Mouse (Mus musculus) hindbrain, postnatal 0 days (tissue): ENCODE measurements around the gene Irf8. TPM values are rescaled to one million over a fixed set of nuclear protein-coding genes. Genes with fewer than 3 reads are reported as not detected.

Experiments
- ATAC-seq: fragments of 200-750 bp; cut with Nextera tagmentation; 2 replicates; pipeline ENCODE4 v1.8.0; 2017; ENCODE audit warnings: mild to moderate bottlenecking, moderate TSS enrichment, moderate library complexity
- DNase-seq: peaks from one replicate; pipeline ENCODE4 v3.0.0-alpha.2; 2015; ENCODE audit warnings: low spot score
- H3K27ac ChIP-seq: fragments of 300-500 bp; sonication (generic); 2 replicates; pipeline ENCODE4 v1.5.1; 2014; ENCODE audit warnings: mild to moderate bottlenecking
- H3K27me3 ChIP-seq: fragments of 300-500 bp; sonication (generic); 2 replicates; pipeline ENCODE4 v1.6.1; 2014; ENCODE audit warnings: low read length, mixed read lengths; ENCODE audit not compliant: insufficient read depth
- H3K36me3 ChIP-seq: fragments of 300-500 bp; sonication (generic); 2 replicates; pipeline ENCODE4 v1.6.1; 2014; ENCODE audit warnings: low read length, mixed read lengths; ENCODE audit not compliant: insufficient read depth
- H3K4me1 ChIP-seq: fragments of 300-500 bp; sonication (generic); 2 replicates; pipeline ENCODE4 v1.6.1; 2014; ENCODE audit warnings: antibody characterized with exemption, low read length, mixed read lengths; ENCODE audit not compliant: insufficient read depth
- H3K4me2 ChIP-seq: fragments of 300-500 bp; sonication (generic); 2 replicates; pipeline ENCODE4 v1.6.1; 2014; ENCODE audit warnings: low read depth, mild to moderate bottlenecking, low read length, moderate library complexity, mixed read lengths
- H3K4me3 ChIP-seq: fragments of 300-500 bp; sonication (generic); 2 replicates; pipeline ENCODE4 v1.5.1; 2014; ENCODE audit warnings: low read length
- H3K9ac ChIP-seq: fragments of 300-500 bp; sonication (generic); replicated peaks from 2 replicates; pipeline ENCODE4 v1.6.1; 2014; ENCODE audit warnings: mild to moderate bottlenecking, low read length, moderate library complexity, mixed read lengths
- H3K9me3 ChIP-seq: fragments of 300-500 bp; sonication (generic); 2 replicates; pipeline ENCODE4 v1.6.1; 2016; ENCODE audit warnings: low read length, mixed read lengths
- CTCF ChIP-seq: IDR thresholded peaks from 2 replicates; pipeline ENCODE4 v1.5.1; 2016; ENCODE audit warnings: antibody characterized with exemption, control low read depth, low read depth
- WGBS: fragments of 180-500 bp; shearing (Covaris S2); extraction: QIAGEN DNeasy Blood & Tissue Kit; methylation state at CpG from one replicate; pipeline ENCODE4 v1.1.7; 2014; 5-methylcytosine and 5-hydroxymethylcytosine counted together
- polyA plus RNA-seq: library from polyadenylated mRNA; unstranded; fragments of >200 nt; fragmentation: Nextera tagmentation; extraction: Ambion mirVana; gene quantifications from 2 replicates; pipeline ENCODE4 v1.2.1, GENCODE M21; 2015
- total RNA-seq: library from RNA; depleted of rRNA; stranded (reverse); fragments of >200 nt; gene quantifications from 2 replicates; pipeline ENCODE4 v1.2.3, GENCODE M21; 2014

Gene Irf8
- total and polyA plus RNA-seq, 2 experiments from 2014 or later: 5.2 to 7.7 TPM

GRCm38 (mm10) chr8:120728488-120729160 is 7.5 kb upstream of the Irf8 start:
- Histone ChIP-seq H3K36me3 (no peaks in the 10 kb centered on the region), H3K27me3 (0 out of 2 replicates have a peak, but pooled peaks cover 4% of the 10 kb centered on the region), H3K4me3 (no peak overlapping the region), H3K27ac (no peak overlapping the region), H3K9ac (no peak overlapping the region), H3K4me2 (no peak overlapping the region), H3K4me1 (0 out of 2 replicates have a peak, but pooled peaks cover 4% of the 10 kb centered on the region), H3K9me3 (no peaks in the 10 kb centered on the region)
- WGBS: 79% methylated on average over 9 of the region's 9 CpGs
- TF ChIP-seq CTCF: no peak
- DNase-seq: no peak
- ATAC-seq: no peak

- DNase-seq (peak; percentile 40), ATAC-seq (no peak)
- H3K4me2 ChIP-seq: no peak overlapping the region
- 0 out of 2 replicates have a peak, but pooled peaks cover 7% of the 10 kb centered on the region for H3K4me1 ChIP-seq
- 0 out of 2 replicates have a peak, but pooled peaks cover 11% of the 10 kb centered on the region for H3K27me3 ChIP-seq
- H3K9me3 ChIP-seq: no peaks in the 10 kb centered on the region
- H3K27ac ChIP-seq: no peak overlapping the region
- 37% methylated on average over 14 of the region's 14 CpGs for WGBS
- H3K36me3 ChIP-seq: no peaks in the 10 kb centered on the region
- no peak overlapping the region for H3K4me3 ChIP-seq
- H3K9ac ChIP-seq: no peak overlapping the region
- no peak for TF ChIP-seq CTCF
Measured at GRCm38 (mm10) chr8:120731582-120731981, 4.6 kb upstream of the Irf8 start.

DNA sequence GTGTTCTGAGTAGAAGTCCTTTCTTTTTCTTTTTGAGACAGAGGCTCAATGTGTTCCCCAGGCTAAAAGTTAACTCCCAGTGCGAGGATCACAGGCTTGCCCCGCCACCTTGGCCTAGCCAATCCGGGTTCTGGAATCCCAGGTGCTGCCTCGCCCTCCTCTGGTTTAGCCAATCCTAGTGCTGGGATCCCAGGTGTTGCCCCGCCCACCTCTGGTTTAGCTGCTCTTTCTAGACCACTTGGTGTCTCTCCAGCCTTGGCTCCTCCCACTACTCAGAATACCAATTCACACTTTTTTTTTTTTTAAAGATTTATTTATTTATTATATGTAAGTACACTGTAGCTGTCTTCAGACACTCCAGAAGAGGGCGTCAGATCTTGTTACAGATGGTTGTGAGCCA is 4.1 kb upstream of the Irf8 start:
- no peaks in the 10 kb centered on the region for H3K36me3 ChIP-seq
- no peak overlapping the region for H3K4me2 ChIP-seq
- H3K27ac ChIP-seq: no peak overlapping the region
- no peak for TF ChIP-seq CTCF
- 57% methylated on average over 6 of the region's 6 CpGs for WGBS
- no peak overlapping the region for H3K4me3 ChIP-seq
- no peaks in the 10 kb centered on the region for H3K9me3 ChIP-seq
- ATAC-seq (no peak), DNase-seq (no peak)
- H3K4me1 ChIP-seq: 0 out of 2 replicates have a peak, but pooled peaks cover 7% of the 10 kb centered on the region
- no peak overlapping the region for H3K9ac ChIP-seq
- peaks cover 13% of the 10 kb centered on the region; the same call in 1 of the 2 replicates for H3K27me3 ChIP-seq

DNA sequence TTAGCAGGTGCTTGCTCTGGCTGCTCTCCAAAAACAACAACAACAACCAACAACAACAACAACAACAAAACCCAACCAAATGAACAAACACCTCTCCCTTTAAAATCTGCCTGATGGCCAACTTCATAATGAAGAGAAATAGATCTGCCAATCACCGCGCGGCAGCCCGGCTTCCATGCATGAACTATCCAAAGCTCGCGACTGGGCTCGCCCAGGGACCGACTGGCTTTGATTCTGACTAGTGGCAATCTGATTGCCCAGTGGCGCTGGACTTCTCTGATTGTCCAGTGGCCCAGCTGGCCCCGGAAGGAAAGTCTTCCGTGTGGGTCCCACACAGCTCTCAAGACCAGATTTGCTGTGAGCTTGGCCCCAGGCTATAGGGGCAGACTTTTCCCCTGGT is 328 bp downstream of the Irf8 start:
- WGBS: 3% methylated on average over 11 of the region's 11 CpGs
- DNase-seq (peak; percentile 59), ATAC-seq (no peak)
- no peaks in the 10 kb centered on the region for H3K36me3 ChIP-seq
- H3K9me3 ChIP-seq: no peaks in the 10 kb centered on the region
- TF ChIP-seq CTCF: no peak
- peak overlapping the region; percentile 50 for H3K9ac ChIP-seq
- peaks cover 17% of the 10 kb centered on the region; the same call in 1 of the 2 replicates for H3K27me3 ChIP-seq
- H3K4me1 ChIP-seq: 0 out of 2 replicates have a peak, but pooled peaks cover 7% of the 10 kb centered on the region
- peak overlapping the region; percentile 48 for H3K4me3 ChIP-seq
- peak overlapping the region; percentile 98 for H3K4me2 ChIP-seq
- H3K27ac ChIP-seq: no peak overlapping the region

- Histone ChIP-seq H3K27me3 (peaks cover 17% of the 10 kb centered on the region; the same call in 1 of the 2 replicates), H3K4me2 (peak overlapping the region; percentile 98), H3K9me3 (no peaks in the 10 kb centered on the region), H3K9ac (no peak overlapping the region), H3K36me3 (no peaks in the 10 kb centered on the region), H3K4me3 (no peak overlapping the region), H3K27ac (no peak overlapping the region), H3K4me1 (0 out of 2 replicates have a peak, but pooled peaks cover 4% of the 10 kb centered on the region)
- ATAC-seq: no peak
- WGBS: 71% methylated on average over 7 of the region's 7 CpGs
- TF ChIP-seq CTCF: no peak
- no peak for DNase-seq
Measured at GRCm38 (mm10) chr8:120737166-120737565, 1.0 kb downstream of the Irf8 start.

- Histone ChIP-seq H3K9ac (no peak overlapping the region), H3K36me3 (no peaks in the 10 kb centered on the region), H3K4me2 (no peak overlapping the region), H3K27ac (no peak overlapping the region), H3K4me3 (no peak overlapping the region), H3K27me3 (peaks cover 14% of the 10 kb centered on the region; the same call in 1 of the 2 replicates), H3K9me3 (no peaks in the 10 kb centered on the region), H3K4me1 (0 out of 2 replicates have a peak, but pooled peaks cover 4% of the 10 kb centered on the region)
- 62% methylated on average over 4 of the region's 4 CpGs for WGBS
- ATAC-seq: no peak
- DNase-seq: no peak
- TF ChIP-seq CTCF: no peak
Measured at GRCm38 (mm10) chr8:120738771-120739170, 2.6 kb downstream of the Irf8 start.

DNA sequence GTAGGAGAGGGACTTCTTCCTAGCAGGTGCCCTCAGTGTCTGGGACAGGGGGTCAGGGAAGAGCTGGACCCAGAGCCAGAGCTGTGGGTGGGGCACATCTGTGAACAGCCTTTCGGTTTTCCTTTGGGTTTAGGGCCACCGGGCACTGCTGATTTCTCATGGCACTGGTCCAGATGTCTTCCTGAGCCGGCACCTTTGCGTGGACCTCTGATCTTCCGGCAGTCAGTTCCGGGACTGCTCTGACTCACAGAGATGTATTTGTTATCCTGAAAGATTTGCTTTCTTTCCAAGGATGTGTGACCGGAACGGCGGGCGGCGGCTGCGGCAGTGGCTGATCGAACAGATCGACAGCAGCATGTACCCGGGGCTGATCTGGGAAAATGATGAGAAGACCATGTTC is 3.4 kb downstream of the Irf8 start:
- WGBS: 91% methylated on average over 15 of the region's 15 CpGs
- Histone ChIP-seq H3K36me3 (no peaks in the 10 kb centered on the region), H3K27ac (no peak overlapping the region), H3K4me2 (no peak overlapping the region), H3K9me3 (no peaks in the 10 kb centered on the region), H3K9ac (no peak overlapping the region), H3K27me3 (peaks cover 13% of the 10 kb centered on the region; the same call in 1 of the 2 replicates), H3K4me1 (0 out of 2 replicates have a peak, but pooled peaks cover 4% of the 10 kb centered on the region), H3K4me3 (no peak overlapping the region)
- no peak for ATAC-seq
- no peak for DNase-seq
- TF ChIP-seq CTCF: no peak
